Mouse (Mus musculus): ENCODE data around the gene Btbd7.

The Btbd7 gene

DNA sequence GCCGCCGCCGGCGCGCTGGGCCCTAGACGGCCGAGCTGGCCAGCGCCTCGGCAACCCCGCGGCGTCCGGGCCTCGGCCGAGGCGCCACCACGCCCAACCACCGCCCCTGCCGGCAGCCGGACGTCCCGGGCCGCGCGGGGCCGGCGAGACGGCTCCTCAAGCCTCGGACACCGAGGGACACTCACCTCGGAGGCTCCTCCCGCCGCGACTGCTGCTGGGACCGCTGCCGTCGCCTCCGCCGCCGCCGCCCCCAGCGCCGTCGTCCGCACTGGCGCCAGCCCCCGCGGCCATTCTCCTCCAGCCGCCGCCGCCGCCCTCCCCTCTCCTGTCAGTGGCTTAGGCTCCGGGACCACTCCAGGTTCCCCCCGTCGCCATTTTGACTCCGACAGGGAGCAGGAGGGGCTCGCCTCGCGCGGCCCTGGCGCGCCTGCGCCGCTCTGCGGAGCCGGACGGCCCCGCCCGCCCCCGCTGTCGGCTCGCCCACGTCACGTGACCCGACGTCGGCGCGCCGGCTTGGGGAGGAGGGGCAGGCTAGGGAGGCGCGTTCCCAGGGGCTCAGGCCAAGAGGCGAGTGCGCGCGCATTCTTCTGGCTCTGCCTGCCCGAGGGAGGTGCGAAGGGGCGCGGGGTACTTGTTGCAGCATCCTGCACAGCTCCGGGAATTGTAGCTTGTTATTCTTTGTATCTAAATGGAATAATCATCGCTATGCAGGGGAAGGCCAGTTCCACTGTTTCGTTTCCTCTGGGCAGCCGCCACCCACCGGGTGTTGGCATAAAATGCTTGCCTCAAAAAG, at the start of gene Btbd7:
TSS of gene Btbd7 (minus strand) at position 441 of the 793 bp plus-strand sequence.
- DNase-seq (ENCODE audit: low spot score): peak; percentile 95

GRCm38 (mm10) chr12:102916073-102916472, 37.8 kb upstream of the Btbd7 start:
- no peak for DNase-seq (ENCODE audit: low spot score)

GRCm38 (mm10) chr12:102908191-102908590, 29.9 kb upstream of the Btbd7 start:
- DNase-seq (ENCODE audit: low spot score): no peak

DNA sequence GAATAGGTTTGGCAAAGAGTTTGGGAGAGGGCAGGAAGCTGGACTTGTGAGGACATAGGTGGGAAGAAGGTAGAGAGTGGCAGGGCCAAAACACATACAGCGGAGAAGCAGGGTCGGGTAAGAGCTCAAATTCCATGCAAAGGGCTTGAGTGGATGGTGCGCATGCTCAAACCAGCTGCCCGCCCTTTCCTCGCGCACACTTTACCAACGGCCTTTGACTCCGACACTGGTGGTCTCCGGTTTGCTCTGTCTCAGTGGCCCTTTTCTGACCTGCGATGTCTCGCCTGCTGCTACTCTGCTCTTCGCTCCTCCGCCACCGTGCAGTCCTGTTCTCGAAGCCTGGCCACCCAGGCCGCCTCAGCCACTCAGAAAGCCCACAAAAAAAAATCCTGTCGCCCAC, 20.8 kb upstream of the Btbd7 start, which contains the start of gene Cox8c:
TSS of gene Cox8c (plus strand) at position 226 of the 400 bp plus-strand sequence.
- DNase-seq (ENCODE audit: low spot score): no peak

DNA sequence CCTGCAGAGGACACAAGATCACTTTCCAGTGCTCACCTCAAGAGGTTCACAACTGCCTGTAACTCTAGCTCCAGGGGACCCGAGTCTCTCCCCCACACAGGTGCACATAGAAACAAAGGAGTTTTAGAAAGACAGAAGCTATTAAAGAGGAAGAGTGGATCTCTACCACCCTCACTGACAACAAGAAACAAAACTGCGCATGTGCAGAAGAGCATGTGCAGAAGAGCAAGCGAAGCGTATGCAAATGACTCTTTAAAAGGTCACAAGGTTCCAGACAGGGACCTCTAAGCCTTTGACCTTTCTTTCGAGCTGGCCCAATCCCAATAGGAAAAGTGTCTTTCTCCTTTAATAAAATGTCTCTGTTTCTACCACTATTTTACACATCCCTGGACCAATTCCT, 10.3 kb upstream of the Btbd7 start:
- no peak for DNase-seq (ENCODE audit: low spot score)

GRCm38 (mm10) chr12:102887366-102887765, 9.1 kb upstream of the Btbd7 start:
- DNase-seq (ENCODE audit: low spot score): no peak

DNA sequence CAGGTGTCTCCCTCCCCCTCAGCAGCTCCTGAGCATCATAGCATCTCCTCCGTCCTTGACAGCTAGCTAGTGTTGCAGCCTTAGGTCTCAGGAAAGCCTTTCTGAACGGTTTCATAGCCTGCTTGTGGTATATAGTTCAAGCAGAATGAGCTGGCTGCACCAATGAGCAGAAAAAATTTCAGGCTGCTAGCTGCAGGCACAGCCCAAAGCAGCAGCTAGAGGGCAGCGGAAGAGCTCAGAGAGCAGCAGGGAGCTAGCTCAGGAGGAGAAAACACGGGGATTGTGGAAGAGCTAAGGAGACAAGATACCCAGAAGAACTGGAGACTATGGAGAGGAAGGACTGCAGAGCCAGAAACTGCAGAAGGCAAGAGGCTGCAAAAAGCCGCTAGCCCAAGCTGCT, 7.5 kb upstream of the Btbd7 start:
- no peak for DNase-seq (ENCODE audit: low spot score)

DNA sequence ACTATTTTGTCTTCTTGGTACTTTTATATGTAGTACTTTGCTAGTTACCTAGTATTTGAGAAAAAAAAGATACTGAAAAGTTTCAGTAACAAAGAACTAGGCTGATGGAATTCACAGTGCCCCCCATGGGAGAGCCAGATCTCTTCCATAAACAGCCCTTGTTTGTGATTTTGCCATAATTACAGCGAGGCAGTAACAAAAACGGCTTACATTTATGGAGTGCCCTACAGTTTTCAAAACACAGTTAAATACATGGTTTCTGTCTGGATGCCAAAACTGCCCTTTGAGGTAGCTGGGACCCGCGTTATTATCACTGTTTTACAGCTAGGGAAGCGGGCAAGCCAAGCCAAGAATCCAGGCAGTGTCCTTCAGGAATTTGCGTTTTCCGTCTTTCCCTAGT, 630 bp upstream of the Btbd7 start:
- peak; percentile 6 for DNase-seq (ENCODE audit: low spot score)

GRCm38 (mm10) chr12:102877301-102878030, 805 bp downstream of the Btbd7 start:
- DNase-seq (ENCODE audit: low spot score): peak; percentile 77

DNA sequence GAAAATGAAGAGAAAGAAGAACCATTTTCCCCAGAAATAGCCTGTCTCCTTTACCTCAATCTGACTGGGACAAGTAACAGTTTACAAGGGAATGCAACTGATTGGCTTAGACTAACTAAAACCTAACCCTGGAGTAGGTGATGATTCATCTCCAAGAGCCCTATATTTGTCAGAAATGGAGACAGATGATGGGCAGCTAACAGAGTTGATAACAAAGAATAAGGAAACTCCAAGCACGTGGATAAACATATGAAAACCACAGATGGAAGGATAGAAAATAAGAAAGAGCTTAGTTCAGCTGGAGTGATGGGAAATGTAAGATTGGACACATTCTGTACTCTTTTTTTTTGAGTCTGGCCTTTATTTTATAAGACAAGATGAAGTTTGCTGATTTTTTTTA, 7.7 kb downstream of the Btbd7 start:
- no peak for DNase-seq (ENCODE audit: low spot score)

GRCm38 (mm10) chr12:102869802-102870201, 8.5 kb downstream of the Btbd7 start:
- no peak for DNase-seq (ENCODE audit: low spot score)

GRCm38 (mm10) chr12:102860806-102861205, 17.5 kb downstream of the Btbd7 start:
- no peak for DNase-seq (ENCODE audit: low spot score)

DNA sequence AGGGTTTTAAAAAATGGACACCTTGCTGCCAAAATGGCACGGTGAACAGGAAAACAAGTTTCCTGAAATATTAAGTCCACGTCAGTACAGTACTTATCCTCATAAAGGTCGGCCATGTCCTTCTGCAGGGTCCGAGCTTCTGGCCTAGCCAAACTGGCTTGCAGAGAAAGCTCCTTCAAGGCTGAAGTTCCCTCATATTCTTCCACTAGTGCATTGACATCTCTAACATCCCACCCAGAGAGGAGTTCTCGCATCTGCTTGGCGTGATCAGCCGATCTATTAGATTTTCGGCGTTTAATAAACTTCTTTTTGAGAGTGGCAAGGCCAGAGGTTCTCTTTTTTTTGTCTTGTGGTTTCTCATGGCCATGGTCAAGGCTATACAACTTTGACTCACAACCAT, 40.0 kb downstream of the Btbd7 start:
- no peak for DNase-seq (ENCODE audit: low spot score)

GRCm38 (mm10) chr12:102832746-102833300, 45.4 kb downstream of the Btbd7 start:
- no peak for DNase-seq (ENCODE audit: low spot score)

GRCm38 (mm10) chr12:102831888-102832287, 46.4 kb downstream of the Btbd7 start:
- DNase-seq (ENCODE audit: low spot score): no peak

GRCm38 (mm10) chr12:102827119-102827518, 51.2 kb downstream of the Btbd7 start:
- DNase-seq (ENCODE audit: low spot score): no peak

DNA sequence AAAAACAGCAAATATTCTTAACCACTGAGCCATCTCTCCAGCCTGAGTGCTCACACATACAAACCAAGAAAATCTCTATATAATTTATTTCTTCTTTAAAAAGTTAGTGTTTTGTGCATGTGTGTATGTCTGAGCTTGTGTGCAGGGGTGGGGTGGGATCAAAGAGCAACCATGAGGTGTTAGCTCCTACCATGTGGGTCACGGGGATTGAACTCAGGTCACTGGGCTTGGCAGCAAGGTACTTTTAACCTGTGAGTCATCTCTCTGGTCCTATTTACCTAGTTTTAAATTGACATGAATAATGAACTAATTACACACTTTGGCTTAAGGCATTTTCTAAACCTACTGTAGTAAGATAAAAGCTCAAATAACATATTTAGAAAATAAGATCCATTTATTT, 51.9 kb downstream of the Btbd7 start:
- DNase-seq (ENCODE audit: low spot score): no peak

GRCm38 (mm10) chr12:102814858-102815257, 63.4 kb downstream of the Btbd7 start:
- DNase-seq (ENCODE audit: low spot score): no peak

DNA sequence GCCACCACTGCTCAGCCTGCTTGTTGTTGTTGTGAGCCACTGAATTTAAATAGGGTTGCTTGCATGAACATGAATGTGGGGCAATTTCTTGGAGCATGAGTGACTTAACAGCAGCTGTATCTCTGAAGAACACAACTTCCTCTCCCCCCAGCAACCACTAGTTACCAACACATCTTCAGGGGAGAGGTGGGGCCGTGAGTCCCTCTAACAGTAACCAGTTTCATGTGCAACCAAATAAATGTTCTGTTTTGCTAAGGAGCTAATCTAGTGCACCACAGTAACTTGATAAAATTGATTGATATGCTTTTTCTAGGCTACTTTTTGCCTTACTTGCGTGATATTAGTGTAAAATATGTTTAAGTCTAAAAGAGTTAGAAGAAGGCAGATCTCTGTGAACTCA, 78.7 kb downstream of the Btbd7 start:
- no peak for DNase-seq (ENCODE audit: low spot score)

GRCm38 (mm10) chr12:102787927-102788326, 90.3 kb downstream of the Btbd7 start:
- peak; percentile 69 for DNase-seq (ENCODE audit: low spot score)

DNA sequence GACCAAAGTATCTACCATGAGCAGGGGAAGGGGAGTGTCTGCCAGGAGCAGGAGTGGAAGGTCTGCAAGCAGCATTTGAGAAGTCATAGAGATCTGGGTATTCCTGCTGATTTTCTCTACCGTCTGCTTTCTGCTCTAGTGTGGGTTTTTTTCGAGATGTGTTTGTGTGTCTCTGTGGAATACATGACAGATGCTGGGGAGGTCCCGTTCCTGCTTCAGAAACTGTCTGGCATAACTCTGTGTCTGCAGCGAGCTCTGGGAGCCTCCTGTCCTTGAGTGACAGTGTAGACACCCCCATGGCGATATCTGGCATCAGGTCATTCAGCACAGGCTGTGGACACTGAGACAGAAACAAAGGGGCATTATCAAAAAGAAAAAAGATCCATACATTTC, 92.7 kb downstream of the Btbd7 start:
- no peak for DNase-seq (ENCODE audit: low spot score)

GRCm38 (mm10) chr12:102784899-102785592, 93.2 kb downstream of the Btbd7 start:
- no peak for DNase-seq (ENCODE audit: low spot score)

Data from yolk sac, embryonic 10.5 days (tissue).